Mouse (Mus musculus): Measurements from ENCODE around the gene Ankrd11. TPM values are rescaled to one million over a fixed set of nuclear protein-coding genes. Genes with fewer than 3 reads are reported as not detected.

Ankrd11 gene
- polyA plus RNA-seq, 1 experiment: 48.7 TPM

GRCm38 (mm10) chr8:122898018-122898417 is 144.1 kb downstream of the Ankrd11 start:
- DNase-seq (ENCODE audit: low read depth): no peak

DNA sequence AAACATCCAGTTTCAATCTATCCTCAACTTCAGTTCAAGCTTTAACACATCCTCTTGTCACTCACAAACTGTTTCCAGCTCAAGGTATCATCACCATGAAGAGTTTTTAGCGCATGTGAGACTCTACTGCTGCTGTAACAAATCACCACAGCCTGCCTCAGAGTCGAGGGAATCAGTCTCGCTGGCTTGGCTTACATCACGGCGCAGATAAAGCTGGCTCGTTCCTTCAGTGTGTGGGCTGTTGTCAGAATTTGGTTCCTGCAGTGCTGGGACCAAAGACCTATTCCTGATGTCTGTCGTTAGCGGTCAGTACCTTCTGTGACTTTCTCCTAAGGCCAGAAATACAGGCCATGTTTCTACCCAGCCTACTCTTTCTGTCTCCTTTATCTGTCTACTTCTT is 144.9 kb downstream of the Ankrd11 start:
- no peak for DNase-seq (ENCODE audit: low read depth)

DNA sequence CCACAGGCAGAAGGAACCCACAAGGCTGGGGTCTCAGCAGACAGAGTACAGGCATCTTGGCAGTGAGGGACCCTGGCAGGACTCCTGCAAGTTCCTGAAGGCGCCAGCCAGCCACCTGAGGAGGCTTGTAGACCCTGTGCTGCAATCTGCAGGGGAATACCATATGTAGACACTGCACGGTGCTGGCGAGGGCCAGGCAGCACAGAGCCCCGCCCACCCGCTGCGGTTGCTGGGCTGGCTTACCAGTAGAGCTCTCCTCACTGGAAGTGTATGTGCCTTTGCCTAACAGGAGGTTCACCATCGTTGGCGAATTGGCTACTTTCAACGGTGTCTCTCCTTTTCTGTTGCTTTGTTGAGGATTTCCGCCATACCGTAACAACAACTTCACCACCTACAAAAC is 145.8 kb downstream of the Ankrd11 start:
- no peak for DNase-seq (ENCODE audit: low read depth)

- DNase-seq (ENCODE audit: low read depth): no peak
Observed at GRCm38 (mm10) chr8:122893451-122893850, 148.6 kb downstream of the Ankrd11 start.

GRCm38 (mm10) chr8:122891440-122891839 is 150.6 kb downstream of the Ankrd11 start:
- DNase-seq (ENCODE audit: low read depth): no peak

- no peak for DNase-seq (ENCODE audit: low read depth)
Observed at GRCm38 (mm10) chr8:122883671-122884070, 158.4 kb downstream of the Ankrd11 start.

GRCm38 (mm10) chr8:122880302-122880701 is 161.8 kb downstream of the Ankrd11 start:
- no peak for DNase-seq (ENCODE audit: low read depth)

GRCm38 (mm10) chr8:122878231-122878630 is 163.8 kb downstream of the Ankrd11 start:
- no peak for DNase-seq (ENCODE audit: low read depth)

GRCm38 (mm10) chr8:122875186-122875585 is 166.9 kb downstream of the Ankrd11 start:
- DNase-seq (ENCODE audit: low read depth): no peak

DNA sequence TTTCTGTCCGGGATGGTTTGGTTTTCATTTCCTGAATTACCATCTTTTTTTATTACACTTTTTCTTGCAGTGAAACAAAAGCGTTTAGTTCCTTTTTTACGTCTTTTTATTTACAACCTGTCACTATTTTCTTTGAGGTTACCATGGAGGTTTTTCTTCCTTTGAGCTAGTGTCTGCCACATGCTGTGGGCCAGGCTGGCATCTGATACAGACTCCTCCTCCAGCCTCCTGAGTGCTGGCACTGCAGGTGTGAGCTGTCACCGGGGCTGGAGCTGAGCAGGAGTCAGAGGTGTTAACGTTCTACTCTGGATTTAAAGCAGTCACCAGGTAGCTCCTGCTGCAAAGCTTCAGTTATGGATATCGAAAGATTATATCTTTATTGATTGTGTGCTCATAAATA is 168.9 kb downstream of the Ankrd11 start:
- DNase-seq (ENCODE audit: low read depth): no peak

GRCm38 (mm10) chr8:122871663-122872062 is 170.4 kb downstream of the Ankrd11 start:
- DNase-seq (ENCODE audit: low read depth): no peak

DNA sequence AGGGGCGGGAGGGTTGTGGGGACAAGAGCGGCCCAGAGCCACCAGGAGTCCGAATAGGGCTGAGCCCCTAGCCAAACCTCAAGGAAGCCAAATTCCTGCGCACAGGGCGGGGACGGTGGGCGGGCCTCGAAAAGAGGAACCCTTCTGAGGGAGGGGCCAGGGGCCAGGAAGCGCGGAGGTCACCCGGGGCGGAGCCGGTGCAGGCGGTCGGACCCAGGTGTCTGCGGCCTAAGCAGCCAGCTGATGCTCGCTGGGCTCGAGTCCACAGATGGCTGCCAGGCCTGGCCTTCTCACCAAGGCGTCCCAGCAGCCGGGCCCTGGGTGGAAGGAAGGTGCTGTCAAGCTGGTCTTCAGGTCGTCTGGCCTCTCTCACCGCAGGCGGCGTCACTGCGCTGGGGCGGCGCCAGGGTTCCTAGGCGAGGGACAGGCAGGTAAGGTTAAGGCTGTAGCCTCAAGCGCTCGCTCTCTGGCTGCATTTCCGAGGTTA is 171.7 kb downstream of the Ankrd11 start:
- DNase-seq (ENCODE audit: low read depth): no peak

DNA sequence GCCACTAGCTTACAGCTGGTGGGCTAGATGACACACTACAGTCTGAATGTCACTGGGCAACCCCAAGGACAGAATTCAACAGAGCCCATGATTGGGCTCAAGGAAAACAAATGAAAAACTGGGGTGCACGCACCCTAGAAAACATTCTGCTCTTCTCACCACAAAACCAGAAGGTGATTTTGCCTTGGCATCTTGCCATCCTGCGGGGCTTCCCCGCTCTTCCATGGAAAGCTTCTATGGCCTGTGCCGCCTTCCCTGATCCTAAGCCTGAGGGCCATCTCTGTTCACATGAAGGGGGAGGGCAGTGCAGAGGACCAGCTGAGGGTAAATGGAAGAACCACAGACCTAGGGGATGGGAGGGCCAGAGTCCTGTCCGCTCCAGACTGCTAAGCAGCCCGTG is 174.1 kb downstream of the Ankrd11 start:
- no peak for DNase-seq (ENCODE audit: low read depth)

DNA sequence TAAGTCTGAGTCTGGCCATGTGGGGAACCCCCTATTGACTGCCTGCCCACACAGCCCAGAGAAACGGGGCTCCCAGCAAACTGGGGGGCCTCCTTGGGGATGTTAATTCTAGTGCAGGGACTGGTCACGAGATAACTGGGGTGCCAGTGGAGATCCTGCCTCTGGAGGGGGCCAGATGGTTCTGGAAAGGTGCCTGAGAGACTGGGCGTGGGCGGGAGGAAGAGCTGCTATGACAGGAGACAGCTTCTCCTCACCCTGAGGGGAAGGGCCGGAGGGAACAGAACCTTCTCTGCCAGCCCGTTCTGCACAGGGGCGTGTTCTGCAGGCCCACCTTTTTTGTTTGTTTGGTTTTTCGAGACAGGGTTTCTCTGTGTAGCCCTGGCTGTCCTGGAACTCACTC is 175.8 kb downstream of the Ankrd11 start:
- DNase-seq (ENCODE audit: low read depth): no peak

DNA sequence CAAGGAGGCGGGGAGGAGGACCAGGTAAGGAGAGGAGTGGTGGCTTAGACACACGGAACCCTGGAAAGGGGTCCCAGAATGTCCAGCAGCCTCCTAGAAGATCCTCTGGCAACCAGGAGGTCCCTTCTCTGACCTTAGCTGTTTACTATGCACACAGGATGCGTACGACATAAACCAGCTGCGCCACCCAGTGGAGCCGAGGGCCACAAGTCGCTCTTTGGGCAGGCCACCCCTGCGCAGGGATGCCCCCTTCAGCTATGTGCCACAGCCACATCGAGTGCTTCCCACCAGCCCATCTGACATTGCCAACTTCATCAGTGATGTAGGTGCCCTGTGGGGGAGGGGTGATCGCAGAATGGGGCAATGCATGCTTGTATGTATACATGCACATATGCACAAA is 176.6 kb downstream of the Ankrd11 start:
- no peak for DNase-seq (ENCODE audit: low read depth)

GRCm38 (mm10) chr8:122864719-122865129 is 177.4 kb downstream of the Ankrd11 start:
- DNase-seq (ENCODE audit: low read depth): no peak

GRCm38 (mm10) chr8:122859843-122860242 is 182.2 kb downstream of the Ankrd11 start:
- no peak for DNase-seq (ENCODE audit: low read depth)

- no peak for DNase-seq (ENCODE audit: low read depth)
Observed at GRCm38 (mm10) chr8:122856288-122856687, 185.8 kb downstream of the Ankrd11 start.

GRCm38 (mm10) chr8:122855123-122855522 is 187.0 kb downstream of the Ankrd11 start:
- no peak for DNase-seq (ENCODE audit: low read depth)

DNA sequence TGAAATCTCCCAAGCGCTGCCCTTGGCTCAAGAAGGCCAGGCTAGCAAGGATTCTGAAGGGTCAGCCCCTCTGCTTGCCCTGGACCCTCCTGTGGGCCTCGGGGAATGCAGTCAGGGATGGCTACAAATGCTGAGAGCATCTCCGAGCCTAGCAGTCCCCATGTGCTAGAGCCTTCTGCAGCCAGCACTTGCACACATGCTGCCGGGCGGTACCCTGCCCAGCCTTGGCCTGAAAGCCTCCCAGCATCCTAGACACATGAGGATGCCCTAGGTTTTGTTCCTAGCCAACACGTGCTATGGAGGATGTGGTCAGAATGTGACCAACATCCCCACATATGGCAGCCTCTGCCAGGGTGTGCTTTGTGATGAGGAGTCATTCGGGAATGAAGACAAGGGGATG is 187.7 kb downstream of the Ankrd11 start:
- no peak for DNase-seq (ENCODE audit: low read depth)

- DNase-seq (ENCODE audit: low read depth): no peak
Observed at GRCm38 (mm10) chr8:122853340-122853771, 188.7 kb downstream of the Ankrd11 start.

DNA sequence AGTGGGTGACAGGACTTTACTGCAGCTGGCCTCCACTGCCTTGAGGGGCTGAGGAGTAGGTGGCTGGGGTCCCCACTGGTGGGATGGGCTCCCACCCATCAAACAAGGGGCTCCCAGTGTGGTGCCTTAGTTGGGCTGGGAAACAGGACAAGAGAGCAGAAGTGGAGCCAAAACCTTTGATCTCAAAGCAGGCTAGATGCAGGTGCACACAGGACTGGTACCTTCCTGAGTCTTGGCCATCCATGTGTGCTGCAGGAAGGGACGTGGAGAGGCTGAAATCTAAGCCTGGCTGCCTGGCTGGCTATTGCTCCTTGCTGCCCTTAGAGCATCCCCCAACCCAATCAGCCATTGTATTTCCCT is 189.6 kb downstream of the Ankrd11 start:
- DNase-seq (ENCODE audit: low read depth): no peak

DNA sequence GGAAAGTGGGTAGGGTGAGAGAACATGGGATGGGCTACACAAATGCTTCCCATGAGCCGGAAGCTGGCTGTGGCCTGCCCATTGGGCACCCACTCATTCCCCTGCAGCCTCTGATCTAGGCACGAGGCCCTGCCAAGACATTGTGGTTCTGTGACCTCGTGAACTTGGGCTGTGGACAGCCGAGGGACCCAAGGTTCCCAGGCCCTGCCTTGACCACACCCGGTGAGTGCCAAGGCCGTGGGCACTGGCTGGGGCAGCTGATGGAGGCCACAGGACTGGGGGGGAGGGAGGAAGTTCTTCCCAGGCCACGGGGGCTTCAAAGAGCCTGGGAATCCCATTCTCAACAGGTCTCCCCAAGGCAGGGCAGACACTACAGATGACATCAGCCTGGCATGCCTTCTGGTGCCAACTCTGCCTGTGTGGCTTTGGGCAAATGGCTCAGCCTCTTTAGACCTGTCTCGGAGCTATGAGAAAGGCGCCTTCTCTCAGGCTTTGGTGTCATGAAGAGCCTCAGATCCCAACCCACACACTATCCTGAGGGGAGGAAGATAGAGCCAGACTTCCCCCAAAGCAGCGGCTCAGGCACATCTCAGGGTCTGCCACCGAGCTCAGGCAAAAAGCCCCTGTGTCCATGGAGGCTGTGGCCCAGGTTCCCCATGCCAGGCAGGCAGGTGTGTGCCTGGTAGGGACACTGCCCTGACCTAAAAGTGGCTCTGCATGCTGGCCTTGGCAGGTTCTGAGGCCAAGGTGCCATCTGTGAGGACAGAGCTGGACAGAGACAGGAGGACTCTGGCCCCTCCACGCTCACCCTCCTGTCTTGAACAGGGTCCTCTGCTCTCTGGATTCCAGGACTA is 190.2 kb downstream of the Ankrd11 start:
- no peak for DNase-seq (ENCODE audit: low read depth)

Data from gonadal fat pad, adult 2 months (tissue).